Mouse (Mus musculus): ENCODE measurements around the gene Gm16181.
A peak's percentile ranks its signal among the peaks of the same experiment; 100 is the strongest.

The Gm16181 gene

DNA sequence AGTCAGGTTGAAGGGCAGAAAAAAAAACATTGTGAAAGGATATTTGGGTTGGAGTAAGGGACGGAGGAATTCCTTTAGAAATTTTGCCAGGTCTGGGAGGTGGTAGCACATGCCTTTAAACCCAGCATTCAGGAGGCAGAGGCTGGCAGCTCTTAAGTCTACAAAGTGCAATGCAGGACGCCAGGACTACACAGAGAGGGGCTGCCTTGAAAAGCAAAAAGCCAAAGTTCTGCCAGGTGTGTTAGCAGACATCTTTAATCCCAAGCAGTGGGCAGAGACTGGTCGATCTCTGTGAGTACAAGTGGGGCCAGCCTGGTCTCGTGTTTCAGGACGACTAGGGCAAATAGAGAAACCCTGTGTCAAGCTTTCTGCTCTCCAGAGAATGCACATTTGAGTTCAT, 31.3 kb downstream of the Gm16181 start:
- TF ChIP-seq POU5F1 (IDR thresholded peaks at IDR 0.05; ENCODE audit: borderline replicate concordance, low read length) (no peak), CTCF (conservative IDR thresholded peaks at IDR 0.05; ENCODE audit: low read length) (no peak), NANOG (IDR thresholded peaks at IDR 0.05; ENCODE audit: borderline replicate concordance, low read length) (no peak)
- Histone ChIP-seq H3K4me1 (replicated peaks; ENCODE audit: low read depth, low read length) (peaks cover 77% of the 10 kb centered on the region), H3K36me3 (ENCODE audit: insufficient read depth, low read length) (peaks cover 75% of the 10 kb centered on the region), H3K9me3 (ENCODE audit: low read length) (no peaks in the 10 kb centered on the region), H3K4me3 (replicated peaks; ENCODE audit: low read length) (no peak overlapping the region), H3K27me3 (ENCODE audit: insufficient read depth, low read length) (peaks cover 12% of the 10 kb centered on the region; the same call in 1 of the 2 replicates)

DNA sequence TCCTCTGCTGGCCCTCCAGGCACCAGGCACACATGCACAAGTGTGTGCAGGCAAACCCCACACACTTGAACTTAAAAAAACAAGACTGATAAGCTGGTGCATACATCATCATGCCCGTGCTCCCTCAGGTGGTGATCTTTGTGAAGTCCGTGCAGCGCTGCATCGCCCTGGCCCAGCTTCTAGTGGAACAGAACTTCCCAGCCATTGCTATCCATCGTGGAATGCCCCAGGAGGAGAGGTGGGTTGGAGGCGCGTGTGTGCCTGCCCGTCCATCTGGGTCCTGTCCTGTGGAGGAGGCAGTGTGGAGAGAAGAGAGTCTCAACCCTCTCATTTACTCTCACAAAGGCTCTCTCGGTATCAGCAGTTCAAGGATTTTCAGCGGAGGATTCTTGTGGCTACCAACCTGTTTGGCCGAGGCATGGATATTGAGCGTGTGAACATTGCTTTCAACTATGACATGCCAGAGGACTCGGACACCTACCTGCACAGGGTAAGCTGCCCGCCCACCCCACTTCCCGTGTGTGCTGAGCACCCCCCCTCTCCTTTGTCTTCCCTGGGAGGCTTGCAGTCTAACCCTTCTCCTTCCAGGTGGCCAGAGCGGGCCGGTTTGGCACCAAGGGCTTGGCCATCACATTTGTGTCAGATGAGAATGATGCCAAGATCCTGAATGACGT, 32.1 kb downstream of the Gm16181 start:
- H3K4me3 ChIP-seq (replicated peaks; ENCODE audit: low read length): no peak overlapping the region
- H3K27me3 ChIP-seq (ENCODE audit: insufficient read depth, low read length): peaks cover 20% of the 10 kb centered on the region
- TF ChIP-seq CTCF (conservative IDR thresholded peaks at IDR 0.05; ENCODE audit: low read length) (no peak), POU5F1 (IDR thresholded peaks at IDR 0.05; ENCODE audit: borderline replicate concordance, low read length) (no peak), NANOG (IDR thresholded peaks at IDR 0.05; ENCODE audit: borderline replicate concordance, low read length) (no peak)
- no peaks in the 10 kb centered on the region for H3K9me3 ChIP-seq (ENCODE audit: low read length)
- peaks cover 67% of the 10 kb centered on the region for H3K36me3 ChIP-seq (ENCODE audit: insufficient read depth, low read length)
- H3K4me1 ChIP-seq (replicated peaks; ENCODE audit: low read depth, low read length): peaks cover 71% of the 10 kb centered on the region

DNA sequence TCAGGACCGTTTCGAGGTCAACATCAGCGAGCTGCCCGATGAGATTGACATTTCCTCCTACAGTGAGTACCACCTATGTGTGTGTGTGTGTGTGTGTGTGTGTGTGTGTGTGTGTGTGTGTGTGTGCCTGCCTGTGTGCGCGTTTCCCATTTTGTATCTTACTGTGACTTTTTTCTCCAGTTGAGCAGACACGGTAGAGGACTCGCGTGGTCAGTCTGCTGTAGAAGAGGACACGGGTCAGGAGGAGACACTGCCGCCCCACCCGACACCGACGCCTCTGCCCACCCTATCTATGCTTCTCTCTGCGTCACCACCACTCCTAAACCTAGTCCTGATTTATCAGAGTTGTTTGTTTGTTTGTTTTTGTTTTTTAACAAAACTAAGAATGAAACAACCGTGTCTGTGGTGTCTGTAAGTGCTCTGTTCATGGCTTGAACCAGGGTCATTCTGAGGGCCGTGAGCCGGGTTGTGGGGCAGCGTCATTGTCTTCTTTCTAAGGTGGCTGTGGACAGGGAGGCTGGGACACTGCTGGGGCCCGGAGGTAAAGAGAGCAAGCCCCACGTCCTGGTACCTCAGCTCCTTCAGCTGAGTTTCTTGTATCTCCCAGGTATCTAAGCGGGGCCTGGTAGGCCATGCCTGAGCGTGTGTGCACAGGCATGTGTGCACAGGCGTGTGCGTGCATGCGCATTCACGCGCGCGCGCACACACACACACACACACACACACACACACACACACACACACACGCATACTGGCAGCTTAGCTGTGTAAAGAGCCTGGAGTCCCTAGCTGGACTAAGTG, 32.9 kb downstream of the Gm16181 start:
- Histone ChIP-seq H3K9me3 (ENCODE audit: low read length) (no peaks in the 10 kb centered on the region), H3K36me3 (ENCODE audit: insufficient read depth, low read length) (peaks cover 59% of the 10 kb centered on the region), H3K4me3 (replicated peaks; ENCODE audit: low read length) (no peak overlapping the region), H3K4me1 (replicated peaks; ENCODE audit: low read depth, low read length) (peaks cover 67% of the 10 kb centered on the region), H3K27me3 (ENCODE audit: insufficient read depth, low read length) (peaks cover 22% of the 10 kb centered on the region)
- TF ChIP-seq NANOG (IDR thresholded peaks at IDR 0.05; ENCODE audit: borderline replicate concordance, low read length): no peak
- no peak for TF ChIP-seq CTCF (conservative IDR thresholded peaks at IDR 0.05; ENCODE audit: low read length)
- no peak for TF ChIP-seq POU5F1 (IDR thresholded peaks at IDR 0.05; ENCODE audit: borderline replicate concordance, low read length)

DNA sequence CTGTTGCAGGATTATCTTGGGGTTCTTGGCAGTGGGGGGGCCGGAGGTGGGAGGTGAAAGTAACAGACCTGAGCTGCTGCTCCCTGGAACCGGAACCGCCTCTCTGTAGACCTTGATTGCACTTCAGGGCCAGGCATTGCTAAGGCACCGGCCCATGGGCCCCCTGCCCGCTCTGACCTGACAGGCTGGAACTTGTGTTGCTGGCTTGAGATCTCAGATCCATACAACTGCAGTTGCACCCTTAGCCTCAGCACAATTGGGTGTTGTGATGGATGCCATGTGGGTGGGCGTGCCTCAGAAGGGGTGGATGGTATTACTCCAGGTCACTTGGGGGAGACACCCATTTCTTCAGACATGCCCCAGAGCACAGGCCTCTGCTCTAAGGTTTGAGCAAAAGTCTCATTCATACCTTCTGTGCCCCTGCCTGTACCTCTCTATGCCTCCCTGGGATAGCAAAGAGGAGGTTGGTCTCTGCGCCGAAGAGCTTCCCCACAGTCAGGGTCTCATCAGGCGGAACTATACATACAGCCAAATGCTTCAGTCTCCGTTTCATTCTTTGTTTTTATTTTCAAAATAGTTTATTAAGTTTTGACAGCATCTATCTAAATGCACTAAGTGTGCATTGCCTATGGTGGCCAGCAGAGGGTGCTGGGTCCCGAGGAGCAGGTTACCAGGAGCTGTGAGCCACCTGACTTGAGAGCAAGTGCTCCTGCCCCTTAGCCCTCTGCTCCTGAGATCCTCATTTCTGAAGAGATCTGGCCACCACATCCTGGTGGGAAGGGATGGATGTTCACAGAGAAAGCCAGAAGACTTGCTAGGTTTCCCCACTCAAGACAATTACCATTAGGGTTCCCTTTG, 33.8 kb downstream of the Gm16181 start:
- H3K27me3 ChIP-seq (ENCODE audit: insufficient read depth, low read length): peaks cover 22% of the 10 kb centered on the region

DNA sequence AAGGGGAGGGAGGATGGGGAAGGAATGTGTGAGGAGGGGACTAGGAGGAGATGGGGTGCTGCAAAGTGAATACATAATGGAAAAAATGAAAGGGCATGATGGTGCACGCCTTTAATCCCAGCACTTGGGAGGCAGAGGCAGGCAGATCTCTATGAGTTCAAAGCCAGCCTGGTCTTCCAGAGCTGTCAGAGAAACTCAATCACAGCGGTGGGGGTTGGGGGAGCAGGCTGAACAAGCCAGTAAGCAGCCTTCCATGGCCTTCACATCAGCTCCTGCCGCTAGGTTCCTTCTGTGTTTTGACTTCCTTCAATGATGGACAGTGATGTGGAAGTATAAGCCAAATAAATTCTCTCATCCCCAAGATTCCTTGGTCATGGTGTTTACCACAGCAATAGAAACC, 34.7 kb downstream of the Gm16181 start:
- Histone ChIP-seq H3K9me3 (ENCODE audit: low read length) (no peaks in the 10 kb centered on the region), H3K36me3 (ENCODE audit: insufficient read depth, low read length) (peaks cover 41% of the 10 kb centered on the region), H3K4me3 (replicated peaks; ENCODE audit: low read length) (no peak overlapping the region), H3K4me1 (replicated peaks; ENCODE audit: low read depth, low read length) (peaks cover 58% of the 10 kb centered on the region), H3K27me3 (ENCODE audit: insufficient read depth, low read length) (peaks cover 22% of the 10 kb centered on the region)
- TF ChIP-seq POU5F1 (IDR thresholded peaks at IDR 0.05; ENCODE audit: borderline replicate concordance, low read length): no peak
- no peak for TF ChIP-seq NANOG (IDR thresholded peaks at IDR 0.05; ENCODE audit: borderline replicate concordance, low read length)
- TF ChIP-seq CTCF (conservative IDR thresholded peaks at IDR 0.05; ENCODE audit: low read length): no peak

More for the DNA sequence above, 33.8 kb downstream of the Gm16181 start:
- H3K9me3 ChIP-seq (ENCODE audit: low read length): no peaks in the 10 kb centered on the region
- peaks cover 50% of the 10 kb centered on the region for H3K36me3 ChIP-seq (ENCODE audit: insufficient read depth, low read length)
- H3K4me1 ChIP-seq (replicated peaks; ENCODE audit: low read depth, low read length): peaks cover 61% of the 10 kb centered on the region
- TF ChIP-seq POU5F1 (IDR thresholded peaks at IDR 0.05; ENCODE audit: borderline replicate concordance, low read length): no peak
- peak; percentile 88 for TF ChIP-seq CTCF (conservative IDR thresholded peaks at IDR 0.05; ENCODE audit: low read length)
- no peak overlapping the region for H3K4me3 ChIP-seq (replicated peaks; ENCODE audit: low read length)

DNA sequence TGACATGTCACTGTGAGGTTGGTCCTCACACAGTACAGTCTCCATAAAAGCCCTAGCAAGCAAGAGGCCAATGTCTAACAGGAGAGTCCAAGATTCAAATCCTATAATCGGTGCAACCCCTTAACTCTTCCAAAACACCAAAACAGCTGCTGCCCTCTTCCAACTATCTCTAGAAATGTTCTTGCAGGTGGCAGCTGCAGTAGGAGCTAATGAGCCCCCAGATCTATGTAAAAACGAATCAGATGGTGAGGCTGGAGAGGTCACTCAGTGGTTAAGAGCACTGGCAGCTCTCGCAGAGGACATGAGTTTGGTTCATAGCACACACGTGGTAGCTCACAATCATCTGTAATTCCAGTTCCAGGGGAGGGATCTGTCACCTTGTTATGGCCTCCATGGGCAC, 35.1 kb downstream of the Gm16181 start:
- no peaks in the 10 kb centered on the region for H3K9me3 ChIP-seq (ENCODE audit: low read length)
- TF ChIP-seq NANOG (IDR thresholded peaks at IDR 0.05; ENCODE audit: borderline replicate concordance, low read length) (no peak), CTCF (conservative IDR thresholded peaks at IDR 0.05; ENCODE audit: low read length) (no peak), POU5F1 (IDR thresholded peaks at IDR 0.05; ENCODE audit: borderline replicate concordance, low read length) (no peak)
- no peak overlapping the region for H3K4me3 ChIP-seq (replicated peaks; ENCODE audit: low read length)
- H3K36me3 ChIP-seq (ENCODE audit: insufficient read depth, low read length): peaks cover 37% of the 10 kb centered on the region
- H3K4me1 ChIP-seq (replicated peaks; ENCODE audit: low read depth, low read length): peaks cover 57% of the 10 kb centered on the region
- peaks cover 22% of the 10 kb centered on the region for H3K27me3 ChIP-seq (ENCODE audit: insufficient read depth, low read length)

DNA sequence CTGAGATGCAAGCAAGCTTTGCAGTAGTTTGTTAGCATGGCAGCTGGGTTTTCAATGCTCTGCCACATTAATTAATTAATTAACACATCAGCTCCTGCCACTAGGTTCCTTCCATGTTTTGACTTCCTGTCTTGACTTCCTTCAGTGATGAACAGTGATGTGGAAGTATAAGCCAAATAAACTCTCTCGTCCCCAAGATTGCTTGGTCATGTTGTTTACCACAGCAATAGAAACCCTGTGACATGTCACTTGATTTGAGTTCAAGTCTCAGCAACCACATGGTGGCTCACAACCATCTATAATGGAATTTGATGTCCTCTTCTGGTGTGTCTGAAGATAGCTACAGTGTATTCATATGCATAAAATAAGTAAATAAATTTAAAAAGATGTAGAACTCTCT, 36.7 kb downstream of the Gm16181 start:
- TF ChIP-seq NANOG (IDR thresholded peaks at IDR 0.05; ENCODE audit: borderline replicate concordance, low read length) (no peak), CTCF (conservative IDR thresholded peaks at IDR 0.05; ENCODE audit: low read length) (no peak), POU5F1 (IDR thresholded peaks at IDR 0.05; ENCODE audit: borderline replicate concordance, low read length) (no peak)
- H3K4me3 ChIP-seq (replicated peaks; ENCODE audit: low read length): no peak overlapping the region
- no peaks in the 10 kb centered on the region for H3K9me3 ChIP-seq (ENCODE audit: low read length)
- H3K4me1 ChIP-seq (replicated peaks; ENCODE audit: low read depth, low read length): peaks cover 53% of the 10 kb centered on the region
- H3K36me3 ChIP-seq (ENCODE audit: insufficient read depth, low read length): peaks cover 21% of the 10 kb centered on the region
- peaks cover 33% of the 10 kb centered on the region for H3K27me3 ChIP-seq (ENCODE audit: insufficient read depth, low read length)

All from E14TG2a.4 (cell line).